Mouse (Mus musculus) subcutaneous adipose tissue, adult 2 months (tissue): ENCODE data around the gene Katnb1. TPM values are rescaled to one million over a fixed set of nuclear protein-coding genes. Genes with fewer than 3 reads are reported as not detected.

Experiments
- polyA plus RNA-seq: library from polyadenylated mRNA; depleted of rRNA; stranded (reverse); fragments of >200 nt; gene quantifications from 2 replicates; pipeline ENCODE4 v1.2.3, GENCODE M21; 2012; ENCODE audit warnings: low replicate concordance; rRNA removed

Gene Katnb1
- 17.3 and 27.8 TPM in 2 replicates for polyA plus RNA-seq

DNA sequence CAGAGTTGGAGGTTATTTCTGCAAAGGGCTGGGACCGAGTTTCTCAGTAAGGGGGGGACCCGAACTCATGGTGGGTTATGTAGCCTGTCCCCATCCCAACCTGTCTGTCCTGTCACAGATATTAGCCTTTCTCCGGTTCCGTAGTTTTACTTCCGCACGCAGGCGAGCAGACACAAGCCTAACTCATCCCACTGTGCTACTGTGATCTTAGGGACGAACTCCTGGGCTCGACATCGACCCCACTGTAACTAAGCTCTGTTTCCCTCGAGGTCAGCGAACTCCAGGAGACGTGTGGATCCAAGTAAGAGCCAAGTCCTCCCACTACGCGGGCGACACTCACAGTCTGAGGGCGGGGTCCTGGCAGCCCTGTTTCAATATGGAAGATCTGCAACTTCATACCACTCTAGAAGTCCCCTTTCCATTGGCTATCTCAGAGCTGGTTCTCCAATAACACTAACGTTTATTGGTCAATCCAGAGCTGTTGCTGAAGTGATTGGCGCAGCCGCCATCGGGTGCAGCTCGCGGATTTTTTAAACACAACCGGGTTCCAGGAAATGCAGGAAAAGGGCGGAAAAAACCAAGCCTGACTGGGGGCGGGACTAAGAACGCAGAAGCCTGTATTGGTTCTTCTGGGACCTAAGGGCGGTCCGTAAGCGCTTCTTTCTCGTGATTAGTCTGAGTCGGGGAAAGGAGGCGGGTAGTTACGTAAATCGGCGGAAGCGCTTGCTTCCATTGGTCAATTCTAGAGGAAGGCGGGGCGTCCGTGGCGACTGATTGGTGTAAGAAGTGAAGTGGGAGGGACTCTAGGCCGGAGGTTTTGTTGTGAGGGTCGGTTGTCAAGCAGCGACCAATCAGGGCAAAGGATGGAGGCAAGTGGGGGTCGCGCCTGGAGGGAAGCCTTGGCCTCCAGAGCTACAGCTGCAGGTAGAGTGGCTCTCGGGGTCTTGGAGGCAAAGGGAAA, at the start of gene Katnb1:
Gene Katnb1, plus strand, starts transcription at position 806 of the 961 bp plus-strand sequence.

DNA sequence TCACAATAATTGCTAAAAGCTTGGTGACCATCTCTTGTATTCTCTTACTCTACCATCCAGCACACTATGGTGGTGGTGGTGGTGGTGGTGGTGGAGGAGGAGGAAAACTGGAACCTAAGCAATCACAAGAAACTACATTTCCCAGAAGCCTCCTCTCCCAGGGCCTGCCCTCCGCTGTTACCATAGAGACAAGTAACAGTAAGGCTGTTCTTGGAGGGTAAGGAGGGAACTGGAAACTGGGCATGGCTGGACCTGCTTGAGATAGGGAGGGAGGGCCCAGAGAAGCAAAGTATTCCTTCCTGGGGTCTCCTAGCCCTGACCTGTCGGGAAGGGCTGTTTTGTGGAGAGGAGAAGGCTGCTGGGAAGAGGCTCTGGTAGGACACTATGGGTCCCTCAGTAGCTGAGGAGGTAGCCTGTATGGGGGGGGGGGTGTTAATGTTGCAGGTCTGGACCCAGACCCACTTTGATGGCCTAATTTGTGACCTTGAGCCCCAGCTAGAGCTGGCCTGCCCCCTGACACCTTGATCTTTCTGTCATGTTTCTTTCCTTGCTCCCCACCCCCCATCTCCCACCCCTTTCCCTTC, 26.0 kb upstream of the Katnb1 start, which contains the start of gene Drc7:
Gene Drc7, plus strand, starts transcription at position 177 of the 584 bp plus-strand sequence.

Other genes starting within 250 kb of the Katnb1 start
- gene Coq9, start 242.9 kb upstream of the Katnb1 start, polyA plus RNA-seq, result 175 and 245 TPM in 2 replicates
- 31.1 and 42.8 TPM in 2 replicates for gene Ciapin1, start 242.8 kb upstream of the Katnb1 start, polyA plus RNA-seq
- gene Polr2c, start 223.7 kb upstream of the Katnb1 start, polyA plus RNA-seq, result 78.9 and 117 TPM in 2 replicates
- 27.2 and 32.0 TPM in 2 replicates for gene Dok4, start 204.9 kb upstream of the Katnb1 start, polyA plus RNA-seq
- 14.8 and 31.5 TPM in 2 replicates for gene Ccdc102a, start 163.1 kb upstream of the Katnb1 start, polyA plus RNA-seq
- gene Adgrg5, start 157.5 kb upstream of the Katnb1 start, polyA plus RNA-seq, result 3.8 and 4.9 TPM in 2 replicates
- gene Adgrg1, start 106.4 kb upstream of the Katnb1 start, polyA plus RNA-seq, result 107 and 240 TPM in 2 replicates
- gene Adgrg3, start 63.5 kb upstream of the Katnb1 start, polyA plus RNA-seq, result 4.5 and 10.2 TPM in 2 replicates
- not detected in 2 replicates for gene Drc7, start 26.1 kb upstream of the Katnb1 start, polyA plus RNA-seq
- 33.4 and 41.1 TPM in 2 replicates for gene Kifc3, start 121.6 kb downstream of the Katnb1 start, polyA plus RNA-seq
- gene Cngb1, start 225.4 kb downstream of the Katnb1 start, polyA plus RNA-seq, result 1.7 and 2.9 TPM in 2 replicates
- not detected in 2 replicates for gene Tepp, start 229.4 kb downstream of the Katnb1 start, polyA plus RNA-seq